Mouse (Mus musculus) sigmoid colon, adult 10 weeks (tissue): Measurements from ENCODE around the gene Erich4. TPM values are rescaled to one million over a fixed set of nuclear protein-coding genes. Genes with fewer than 3 reads are reported as not detected.

ENCODE experiments used
- polyA plus RNA-seq: library from polyadenylated mRNA; stranded (reverse); fragments of 350-450 nt; fragmentation: Illumina TruSeq; extraction: RNeasy Lipid Tissue Mini Kit (QIAGEN cat#74804); gene quantifications from one replicate; pipeline ENCODE4 v1.2.3, GENCODE M21; 2014; ENCODE audit warnings: low read depth, low replicate concordance

Gene Erich4
- not detected for polyA plus RNA-seq

DNA sequence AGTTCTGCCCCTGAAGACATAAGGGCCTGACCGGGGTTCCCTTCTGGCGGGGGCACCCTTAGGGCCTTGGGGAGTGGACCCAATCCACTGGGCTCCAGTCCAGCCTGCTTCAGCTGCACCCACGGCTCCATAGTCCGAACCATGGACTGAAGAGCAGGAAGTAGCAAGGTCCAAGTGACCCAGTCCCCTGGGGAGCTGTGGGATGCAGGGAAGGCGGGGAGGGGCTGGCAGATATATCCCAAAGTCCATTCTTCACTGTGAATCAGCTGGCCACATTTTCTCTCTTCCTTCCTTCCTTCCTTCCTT is at the start of gene Erich4:
Erich4 (minus strand) TSS at position 187 of the 306 bp plus-strand sequence.

DNA sequence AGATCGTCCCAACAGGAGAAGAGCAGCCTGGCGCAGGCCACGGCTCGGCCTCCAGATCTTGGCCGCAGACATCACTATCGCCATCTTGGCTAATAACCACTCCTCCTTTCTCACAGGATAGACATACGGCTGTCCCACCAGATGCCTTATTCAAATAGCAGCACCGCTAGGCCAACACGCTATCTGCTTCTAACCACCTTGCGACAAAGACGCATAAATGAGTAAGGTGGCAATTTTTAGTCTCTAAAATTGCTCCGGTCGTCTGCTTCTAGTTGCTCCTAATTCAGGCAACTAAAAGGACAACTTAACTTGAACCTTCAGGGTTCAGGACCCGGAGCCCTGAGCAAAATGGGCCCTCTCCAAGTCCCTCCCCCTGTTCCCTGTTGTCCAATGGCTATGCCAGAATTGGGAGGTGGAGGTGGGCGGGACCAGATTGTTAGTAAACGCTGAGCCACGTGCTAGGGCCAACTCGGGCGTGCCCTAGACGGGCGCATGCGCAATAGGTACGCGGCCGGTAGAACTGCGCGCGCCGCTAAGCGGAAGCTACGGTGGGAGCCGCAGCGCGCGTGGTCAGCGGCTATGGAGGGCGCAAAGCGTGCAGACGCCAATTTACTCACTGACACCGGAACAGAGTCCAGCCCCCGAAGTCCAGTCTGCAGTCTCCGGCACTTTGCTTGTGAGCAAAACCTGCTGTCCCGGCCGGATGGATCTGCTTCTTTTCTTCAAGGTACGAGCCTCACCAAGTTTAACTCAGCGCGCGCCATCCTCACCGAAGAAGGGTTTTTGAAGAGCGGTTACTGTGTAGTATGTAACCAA is 43.2 kb upstream of the Erich4 start, which contains the start of the genes Bckdha and Exosc5:
Bckdha (minus strand) TSS at position 325 of the 816 bp plus-strand sequence.
Exosc5 (plus strand) TSS at position 508 of the 816 bp plus-strand sequence.

GRCm38 (mm10) chr7:25626509-25627430 is 11.1 kb upstream of the Erich4 start, which contains the start of gene B3gnt8:
Gene B3gnt8, plus strand, starts transcription at chr7:25626654.

DNA sequence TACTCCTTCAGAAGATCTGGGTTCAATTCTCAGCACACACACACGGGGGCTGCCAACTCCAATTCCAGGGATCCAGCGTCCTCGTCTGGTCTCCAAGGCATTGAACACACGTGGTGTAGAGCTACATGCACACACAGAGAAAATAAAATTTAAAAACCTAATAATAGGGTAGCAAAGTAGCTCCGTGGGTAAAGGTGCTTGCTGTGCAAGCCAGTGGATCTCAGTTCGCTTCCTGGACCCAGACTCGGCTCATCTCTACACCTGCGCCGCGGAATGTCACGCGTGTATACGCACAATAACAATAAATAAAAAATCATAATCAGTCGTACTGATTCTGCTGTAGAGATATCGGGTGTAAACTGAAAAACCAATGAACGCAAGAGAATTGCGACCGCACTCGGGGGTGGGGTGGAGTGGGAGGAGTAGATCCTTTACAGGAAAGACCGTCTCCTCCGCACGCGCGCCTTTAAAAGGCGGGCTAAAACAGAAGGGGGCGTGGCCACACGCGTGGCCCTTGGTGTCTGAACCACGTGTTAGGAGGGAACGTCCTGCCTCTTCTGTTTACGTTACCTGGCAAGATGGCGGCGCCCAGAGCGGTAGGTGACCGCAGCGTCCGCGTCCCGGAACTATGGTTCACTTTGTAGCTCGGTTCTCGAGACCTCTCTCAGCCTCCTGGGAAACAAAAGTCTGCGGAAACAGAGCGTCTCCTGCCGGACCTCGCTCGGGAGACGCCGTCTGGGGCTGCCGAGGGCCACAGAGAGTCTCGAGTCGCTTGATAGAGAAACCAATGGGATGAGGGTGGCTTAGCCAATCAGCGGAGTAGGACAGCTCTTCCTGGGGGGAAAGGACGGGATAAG is 3.4 kb upstream of the Erich4 start, which contains the start of gene Dmac2:
Dmac2 (plus strand) TSS at position 550 of the 857 bp plus-strand sequence.

Other genes starting within 250 kb of the Erich4 start
- gene Cnfn, start 246.2 kb downstream of the Erich4 start, polyA plus RNA-seq, result not detected
- gene Lipe, start 217.2 kb downstream of the Erich4 start, polyA plus RNA-seq, result not detected
- not detected for gene Cxcl17, start 203.0 kb downstream of the Erich4 start, polyA plus RNA-seq
- gene Ceacam1, start 138.3 kb downstream of the Erich4 start, polyA plus RNA-seq, result 3,714 TPM
- gene Ceacam2, start 76.0 kb downstream of the Erich4 start, polyA plus RNA-seq, result 5.8 TPM
- gene Dmac2, start 3.5 kb upstream of the Erich4 start, polyA plus RNA-seq, result 51.1 TPM
- gene B3gnt8, start 10.8 kb upstream of the Erich4 start, polyA plus RNA-seq, result not detected
- gene Bckdha, start 43.1 kb upstream of the Erich4 start, polyA plus RNA-seq, result not detected
- 0.76 TPM for gene Exosc5, start 43.3 kb upstream of the Erich4 start, polyA plus RNA-seq
- not detected for gene Tmem91, start 59.3 kb upstream of the Erich4 start, polyA plus RNA-seq
- gene B9d2, start 64.9 kb upstream of the Erich4 start, polyA plus RNA-seq, result not detected
- 0.98 TPM for gene Tgfb1, start 71.1 kb upstream of the Erich4 start, polyA plus RNA-seq
- 3.3 TPM for gene Ccdc97, start 103.2 kb upstream of the Erich4 start, polyA plus RNA-seq
- gene Hnrnpul1, start 138.9 kb upstream of the Erich4 start, polyA plus RNA-seq, result 44.5 TPM
- gene Axl, start 172.8 kb upstream of the Erich4 start, polyA plus RNA-seq, result 28.1 TPM
- 24.5 TPM for gene Cyp2s1, start 201.0 kb upstream of the Erich4 start, polyA plus RNA-seq